Mouse (Mus musculus) right cerebral cortex, postnatal 36 days (tissue): ENCODE results near the gene Ndrg2.
"Not testable (repeated sequence)": the region's sequence is repeated elsewhere in the genome, so short reads cannot be mapped to it uniquely, and the experiment has no call there.

Experiments used
- DNase-seq, 2 experiments: peaks; one replicate each; pipeline ENCODE4 v3.0.0; 2022; ENCODE audit warnings: low spot score in 2 of 2, mixed read lengths in 1 of 2

Ndrg2 gene

GRCm38 (mm10) chr14:51913960-51914762, at the start of gene Ndrg2:
TSS of gene Ndrg2 (minus strand) at chr14:51914158.
- DNase-seq, result peak; percentile 62 to 68

GRCm38 (mm10) chr14:51960316-51960715, 46.4 kb upstream of the Ndrg2 start:
- DNase-seq, result no peak

- no peak for DNase-seq
Observed at GRCm38 (mm10) chr14:51943336-51943735, 29.4 kb upstream of the Ndrg2 start.

- no peak for DNase-seq
Observed at GRCm38 (mm10) chr14:51942236-51942635, 28.3 kb upstream of the Ndrg2 start.

- no peak for DNase-seq
Observed at GRCm38 (mm10) chr14:51941577-51941976, 27.6 kb upstream of the Ndrg2 start.

- DNase-seq, result no peak
Observed at GRCm38 (mm10) chr14:51940944-51941560, 27.1 kb upstream of the Ndrg2 start.

- DNase-seq, result no peak
Observed at GRCm38 (mm10) chr14:51939005-51939404, 25.0 kb upstream of the Ndrg2 start.

GRCm38 (mm10) chr14:51932092-51933020, 18.4 kb upstream of the Ndrg2 start:
- DNase-seq, result no peak

- peak; percentile 36 to 47 for DNase-seq
Observed at GRCm38 (mm10) chr14:51930824-51931223, 16.9 kb upstream of the Ndrg2 start.

GRCm38 (mm10) chr14:51929968-51930367, 16.0 kb upstream of the Ndrg2 start:
- DNase-seq, result no peak

- peak; percentile 52 to 64 for DNase-seq
Observed at GRCm38 (mm10) chr14:51929309-51929943, 15.5 kb upstream of the Ndrg2 start.

- DNase-seq, result not testable (repeated sequence)
Observed at GRCm38 (mm10) chr14:51926930-51927329, 13.0 kb upstream of the Ndrg2 start.

- DNase-seq, result no peak
Observed at GRCm38 (mm10) chr14:51923492-51923891, 9.5 kb upstream of the Ndrg2 start.

- no peak for DNase-seq
Observed at GRCm38 (mm10) chr14:51922910-51923309, 9.0 kb upstream of the Ndrg2 start.

GRCm38 (mm10) chr14:51922571-51922865, 8.6 kb upstream of the Ndrg2 start, which contains the start of gene Rnase13:
TSS of gene Rnase13 (minus strand) at chr14:51922773.
- DNase-seq, result no peak

GRCm38 (mm10) chr14:51921759-51922570, 8.0 kb upstream of the Ndrg2 start:
- DNase-seq, result peak; percentile 53 to 61

GRCm38 (mm10) chr14:51918966-51919365, 5.0 kb upstream of the Ndrg2 start:
- DNase-seq, result no peak

GRCm38 (mm10) chr14:51918125-51918524, 4.2 kb upstream of the Ndrg2 start, which contains the start of gene Tppp2:
TSS of gene Tppp2 (plus strand) at chr14:51918425.
- DNase-seq, result no peak

GRCm38 (mm10) chr14:51916539-51916938, 2.6 kb upstream of the Ndrg2 start:
- DNase-seq, result no peak

GRCm38 (mm10) chr14:51915030-51915429, 1.1 kb upstream of the Ndrg2 start:
- DNase-seq, result no peak
